Mouse (Mus musculus): ENCODE data around the gene Hsf5.

The Hsf5 gene

DNA sequence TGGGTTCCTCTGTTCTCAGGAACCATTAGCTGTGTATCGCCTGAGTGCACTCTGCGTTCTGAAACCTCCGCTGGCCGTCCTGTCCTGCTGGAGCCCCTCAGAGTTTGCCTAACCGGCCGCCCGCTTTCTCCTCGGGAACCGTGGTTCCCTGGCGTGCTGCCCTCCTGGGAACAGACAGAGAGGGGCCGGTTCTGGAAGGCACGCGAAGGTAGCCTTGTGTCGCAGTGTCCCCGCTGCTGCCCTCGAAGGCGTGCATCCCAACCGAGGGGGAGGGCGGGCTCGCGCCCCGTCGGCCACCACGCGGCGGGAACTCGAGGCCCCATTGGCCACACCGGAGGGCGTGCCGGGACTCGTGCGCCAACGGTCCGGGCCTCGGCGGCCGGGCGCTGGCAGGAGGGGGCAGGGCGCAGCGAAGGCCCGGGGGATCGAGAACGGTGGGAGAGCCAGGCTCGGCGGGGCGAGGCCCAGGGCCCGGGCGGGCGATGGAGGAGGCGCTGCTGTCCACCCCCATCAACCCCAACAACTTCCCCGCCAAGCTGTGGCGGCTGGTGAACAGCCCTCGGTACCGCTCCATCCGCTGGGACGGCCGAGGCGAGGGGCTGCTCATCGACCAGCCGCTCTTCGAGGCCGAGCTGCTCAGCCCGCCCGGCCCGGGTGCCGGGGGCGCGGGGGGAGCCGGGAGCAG, at the start of gene Hsf5:
Hsf5 (plus strand) TSS at position 375 of the 685 bp plus-strand sequence.
- DNase-seq (ENCODE audit: low spot score) = no peak

GRCm38 (mm10) chr11:87568255-87568953, 48.6 kb upstream of the Hsf5 start, which contains the start of gene Sept4:
Gene Sept4 (plus strand): TSS chr11:87568903.
- no peak for DNase-seq (ENCODE audit: low spot score)

- DNase-seq (ENCODE audit: low spot score) = no peak
Measured at GRCm38 (mm10) chr11:87570743-87571142, 46.2 kb upstream of the Hsf5 start.

DNA sequence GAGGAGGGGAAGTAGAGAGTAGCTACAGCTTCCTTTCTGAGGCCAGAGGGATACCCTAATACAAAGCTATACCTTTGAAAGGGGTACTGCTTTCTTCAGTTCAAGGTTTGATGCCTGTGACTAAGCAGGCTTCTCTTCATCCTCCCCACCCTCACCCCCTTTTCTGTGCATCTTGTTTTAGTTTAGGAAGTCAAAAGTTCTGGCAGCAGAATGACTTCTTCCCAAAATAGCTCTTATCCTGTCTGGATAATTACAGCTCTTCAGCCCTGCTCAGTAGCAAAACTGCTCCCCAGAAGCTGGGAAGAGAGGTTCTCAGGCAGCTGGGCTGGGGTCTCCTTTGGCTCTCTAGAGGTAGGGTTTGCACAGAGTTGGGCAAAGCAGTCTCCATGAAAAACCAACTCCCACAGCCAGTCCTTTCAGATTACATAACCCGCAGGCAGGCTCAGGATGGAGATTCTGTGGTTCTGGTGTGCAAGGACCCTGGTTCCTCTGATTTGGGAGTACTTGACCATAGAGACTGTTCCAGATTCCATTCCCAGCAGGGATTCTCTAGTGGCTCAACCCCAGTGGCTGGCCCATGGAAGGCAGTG, 45.5 kb upstream of the Hsf5 start:
- no peak for DNase-seq (ENCODE audit: low spot score)

- DNase-seq (ENCODE audit: low spot score) = peak; percentile 41
Measured at GRCm38 (mm10) chr11:87573751-87574150, 43.2 kb upstream of the Hsf5 start.

DNA sequence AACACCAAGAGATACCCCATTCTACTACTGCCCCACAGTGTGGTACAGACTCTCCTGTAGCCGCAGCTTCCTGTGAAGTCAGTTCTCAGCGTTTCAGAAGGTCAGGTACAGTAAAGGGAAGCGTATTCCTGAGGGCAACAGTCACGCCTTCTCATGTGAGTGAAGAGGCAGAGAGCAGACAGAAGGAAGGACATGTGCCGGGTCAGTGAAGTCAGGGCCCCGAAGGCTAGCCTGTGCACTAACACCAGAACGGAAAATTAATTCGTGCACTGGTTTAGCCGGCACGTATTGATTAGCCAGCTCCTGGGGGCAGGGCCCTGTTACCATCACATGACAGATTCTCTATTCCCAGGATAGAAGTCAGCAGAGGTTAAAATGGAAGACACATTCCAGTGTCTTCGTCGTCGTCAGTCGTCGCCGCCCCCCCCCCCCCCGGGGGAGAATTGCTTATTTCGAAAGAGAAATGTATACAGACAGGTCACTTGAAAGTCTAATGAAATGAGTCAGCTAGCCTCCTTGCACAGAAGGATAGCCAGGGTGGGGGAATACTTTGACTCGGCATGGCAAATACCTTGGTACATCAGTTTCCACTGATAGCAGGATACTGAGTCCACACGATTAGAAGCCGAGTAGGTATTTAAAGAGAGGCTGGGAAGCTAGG, 42.3 kb upstream of the Hsf5 start:
- no peak for DNase-seq (ENCODE audit: low spot score)

DNA sequence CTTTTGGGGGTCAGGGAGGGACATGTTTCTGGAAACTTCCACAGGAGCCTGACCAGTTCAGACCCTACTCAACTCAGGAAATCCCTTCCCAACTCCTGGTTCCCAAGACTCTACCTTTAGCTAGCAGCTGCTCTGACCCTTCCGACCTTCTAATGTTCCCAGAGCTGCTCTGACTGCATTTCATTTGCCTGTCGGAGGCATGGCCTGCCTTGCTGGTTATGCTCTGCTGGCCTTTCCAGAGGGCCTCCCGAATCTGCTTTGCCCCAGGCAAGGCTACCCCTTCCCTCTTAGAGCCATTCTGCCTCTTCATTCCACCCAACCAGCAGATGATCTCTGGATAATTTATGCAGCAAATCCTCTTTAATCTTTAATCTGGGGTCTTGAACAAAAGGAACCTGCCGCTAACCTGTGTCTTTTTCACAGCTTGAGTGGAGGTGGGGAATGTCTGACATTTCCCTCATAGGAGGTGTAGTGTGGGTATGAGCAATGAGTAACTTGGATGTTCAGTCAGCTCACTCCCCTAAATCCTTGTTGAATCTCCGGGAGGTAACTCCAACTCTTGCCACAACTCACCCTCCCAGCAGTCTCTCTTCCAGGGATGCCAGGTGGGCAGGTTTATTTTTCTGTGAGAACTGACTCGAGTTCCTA, 39.2 kb upstream of the Hsf5 start:
- peak; percentile 39 for DNase-seq (ENCODE audit: low spot score)

DNA sequence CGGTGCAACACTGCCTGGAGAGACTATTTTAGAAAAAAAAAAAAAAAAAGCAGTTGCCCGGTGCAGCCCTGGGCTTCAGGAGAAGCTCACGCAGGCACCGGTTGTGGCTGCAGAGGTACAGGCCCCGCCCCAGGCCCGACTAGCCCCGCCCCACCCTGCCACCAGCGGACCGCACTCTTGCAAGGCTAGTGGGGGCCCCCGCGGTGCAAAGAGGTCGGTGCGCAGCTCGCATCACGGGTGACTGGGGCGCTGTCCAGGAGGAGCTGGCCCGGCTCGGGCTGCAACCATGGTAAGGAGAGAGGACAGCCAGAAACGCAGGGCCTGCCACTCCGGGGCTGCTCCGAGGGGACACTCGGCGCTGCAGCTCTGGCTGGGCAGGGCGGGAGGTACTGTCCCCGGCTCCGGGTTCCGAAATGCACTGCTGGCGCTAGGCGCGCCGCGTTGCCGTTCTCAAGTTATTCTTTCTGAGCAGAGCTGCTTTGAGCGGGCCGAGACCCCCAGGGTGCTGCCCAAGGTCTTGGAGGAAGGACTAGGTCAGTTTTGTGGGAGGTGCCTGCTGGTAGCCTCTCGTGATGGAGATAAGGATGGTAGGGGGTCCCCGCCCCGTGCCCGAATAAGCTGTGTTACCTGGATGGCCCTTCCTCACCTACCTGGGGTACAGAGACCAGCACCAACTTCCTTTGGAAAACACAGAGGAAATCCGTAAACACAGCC, 38.6 kb upstream of the Hsf5 start:
- DNase-seq (ENCODE audit: low spot score) = peak; percentile 77

GRCm38 (mm10) chr11:87578963-87579601, 37.9 kb upstream of the Hsf5 start:
- DNase-seq (ENCODE audit: low spot score) = peak; percentile 42

- DNase-seq (ENCODE audit: low spot score) = no peak
Measured at GRCm38 (mm10) chr11:87579713-87580112, 37.3 kb upstream of the Hsf5 start.

- DNase-seq (ENCODE audit: low spot score) = no peak
Measured at GRCm38 (mm10) chr11:87580543-87581085, 36.4 kb upstream of the Hsf5 start.

DNA sequence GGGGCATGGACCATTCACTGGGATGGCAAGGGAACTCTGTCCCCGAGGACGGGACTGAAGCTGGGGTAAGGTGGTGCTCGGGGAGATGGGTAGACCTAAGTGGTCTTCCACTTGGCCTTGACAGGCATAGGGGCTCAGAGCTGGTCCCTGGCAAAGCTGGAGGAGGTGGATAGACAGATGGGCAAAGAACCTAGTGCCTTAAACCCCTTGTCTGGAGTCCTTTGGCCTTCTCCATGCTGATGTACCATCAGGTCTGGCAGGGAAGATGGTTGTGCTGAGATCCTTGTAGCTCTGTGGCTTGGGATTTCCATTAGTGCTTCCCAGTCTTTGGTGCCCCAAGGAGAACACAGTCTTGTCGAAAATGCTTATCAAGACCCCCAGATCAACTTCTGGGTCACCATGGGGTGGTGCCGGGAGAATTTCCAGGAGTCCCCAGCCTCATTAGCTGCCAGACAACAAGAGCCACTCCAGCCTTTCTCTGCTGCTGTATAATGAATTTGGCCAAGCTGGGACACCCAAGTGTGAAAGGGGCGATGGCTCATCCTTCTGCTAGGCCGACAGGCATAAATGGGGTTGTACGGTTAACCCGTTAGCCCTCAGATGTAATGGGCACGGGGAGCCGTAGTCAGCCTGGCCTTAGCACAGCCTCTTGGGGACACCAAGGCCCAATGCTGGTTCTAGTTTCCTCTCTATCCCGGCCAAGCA, 35.7 kb upstream of the Hsf5 start:
- no peak for DNase-seq (ENCODE audit: low spot score)

DNA sequence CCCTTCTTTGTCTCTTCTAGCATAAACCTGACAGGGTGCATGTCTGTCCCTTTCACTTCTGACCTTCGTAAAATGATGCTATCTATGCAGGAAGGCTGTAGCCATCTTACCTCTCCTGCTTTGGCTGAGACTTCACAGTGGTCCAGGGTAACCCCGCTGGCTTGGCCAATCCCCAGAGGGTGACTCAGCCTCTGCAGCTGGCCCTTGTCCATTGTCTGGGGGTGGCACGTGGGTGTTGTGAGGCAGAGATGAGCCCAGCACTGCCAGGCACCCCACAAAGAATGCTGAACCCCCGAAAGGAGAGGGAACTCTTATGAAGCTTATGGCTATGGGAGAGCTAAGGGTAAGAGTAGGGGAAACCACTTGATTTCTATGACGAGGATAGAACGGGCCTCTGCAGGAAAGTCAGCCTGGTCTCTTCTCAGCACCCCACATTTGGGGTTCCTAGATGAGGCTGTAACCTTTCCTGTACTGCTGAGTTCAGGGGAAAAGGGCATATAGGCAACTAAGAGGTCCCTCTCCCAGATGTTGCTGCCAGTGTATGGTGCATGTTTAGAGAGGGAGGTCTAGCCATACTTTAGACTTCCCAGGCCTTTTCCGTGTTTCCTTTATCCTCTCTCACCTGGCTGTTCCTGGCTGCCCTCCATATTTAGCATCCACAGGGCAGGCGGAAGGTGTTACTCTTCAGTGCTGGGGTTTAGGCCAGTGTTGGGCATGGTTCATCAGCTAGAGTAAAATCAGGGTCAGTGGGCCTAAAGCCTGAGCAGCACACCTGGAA, 34.8 kb upstream of the Hsf5 start:
- no peak for DNase-seq (ENCODE audit: low spot score)

DNA sequence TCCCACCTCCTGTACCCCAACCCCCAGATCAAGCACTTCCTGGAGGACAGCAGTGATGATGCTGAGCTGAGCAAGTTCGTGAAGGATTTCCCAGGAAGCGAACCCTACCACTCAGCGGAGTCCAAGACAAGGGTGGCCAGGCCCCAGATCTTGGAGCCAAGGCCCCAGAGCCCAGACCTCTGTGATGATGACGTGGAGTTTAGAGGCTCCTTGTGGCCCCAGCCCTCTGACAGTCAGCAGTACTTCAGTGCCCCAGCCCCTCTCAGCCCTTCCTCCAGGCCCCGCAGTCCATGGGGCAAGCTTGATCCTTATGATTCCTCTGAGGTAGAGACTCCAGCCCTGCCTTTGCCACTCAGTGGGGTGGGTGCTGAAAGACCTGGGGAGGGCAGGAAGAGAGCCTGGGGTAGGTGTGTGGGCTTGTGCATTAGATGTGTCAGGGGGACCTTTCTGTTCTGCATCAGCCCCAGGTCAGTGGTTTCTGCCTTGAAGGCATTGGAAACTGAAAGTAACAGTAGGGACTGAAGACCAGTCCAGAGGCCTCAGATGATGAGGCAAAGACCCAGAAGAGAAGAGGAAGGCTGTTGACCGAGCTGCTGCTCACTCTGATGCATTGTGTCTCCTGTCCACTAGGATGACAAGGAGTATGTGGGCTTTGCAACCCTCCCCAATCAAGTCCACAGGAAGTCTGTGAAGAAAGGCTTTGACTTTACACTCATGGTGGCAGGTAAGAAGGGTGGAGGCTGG, 33.5 kb upstream of the Hsf5 start:
- DNase-seq (ENCODE audit: low spot score) = no peak

- DNase-seq (ENCODE audit: low spot score) = no peak
Measured at GRCm38 (mm10) chr11:87584711-87585505, 32.1 kb upstream of the Hsf5 start.

GRCm38 (mm10) chr11:87587211-87587874, 29.6 kb upstream of the Hsf5 start:
- DNase-seq (ENCODE audit: low spot score) = no peak

- DNase-seq (ENCODE audit: low spot score) = no peak
Measured at GRCm38 (mm10) chr11:87589605-87590004, 27.4 kb upstream of the Hsf5 start.

All from retina, embryonic 14.5 days (tissue).